ENCODE assay signal across 21 mouse cellular contexts in genomic region chr2:11423421-11423820, GRCm38 (mm10).
DNase-seq lines count a peak whose midpoint lies in the region; TF ChIP-seq lines count a peak whose summit lies in the region.
"Had no signal": no experiment of that assay in that cellular context is flagged by ENCODE, and none has a peak within 500 bp of the region (broad histone marks: within the 10 kb centered on the region; RNA-seq: fewer than 3 reads in every experiment).

No protein-coding gene starts in this region.

- WGBS in heart, adult 2 months = 85% methylated on average over 2 of the region's 2 CpGs

- peak; percentile 14 for DNase-seq in heart, adult 11 months
- DNase-seq in heart, adult 2 months = no peak
- DNase-seq in right cerebral cortex, adult 2 months (ENCODE audit: low spot score in 2 of 2) = peak; percentile 39 to 42
- no peak for DNase-seq in right cerebral cortex, postnatal 4 days
- DNase-seq in left cerebral cortex, postnatal 14 days (ENCODE audit: low spot score in 2 of 2) = peak; percentile 18 to 30
- DNase-seq in cerebellum, adult 18-20 months = no peak
- DNase-seq in gastrocnemius, postnatal 25 days = no peak
- DNase-seq: adrenal gland, postnatal 10 days; cerebellum, adult 11-12 months; cerebellum, adult 9-11 months; cerebellum, postnatal 36 days; gastrocnemius, adult 2 months; gastrocnemius, postnatal 36 days; heart, adult 18-20 months; heart, postnatal 14 days had no signal

- H3K4me3 ChIP-seq in heart, adult 2 months = no peak overlapping the region
- H3K4me3 ChIP-seq: embryonic facial prominence, embryonic 13.5 days; forebrain, embryonic 12.5 days; gastrocnemius, adult 2 months; heart, embryonic 15.5 days; hindbrain, embryonic 13.5 days had no signal

- H3K4me1 ChIP-seq in heart, adult 2 months (ENCODE audit: control insufficient read depth, insufficient read depth, low read length) = peaks cover 2% of the 10 kb centered on the region
- H3K4me1 ChIP-seq: forebrain, embryonic 12.5 days had no signal

- H3K9ac ChIP-seq in heart, adult 2 months (ENCODE audit: low read depth, low read length) = no peak overlapping the region
- H3K9ac ChIP-seq: embryonic facial prominence, embryonic 13.5 days; forebrain, embryonic 12.5 days; heart, embryonic 15.5 days; hindbrain, embryonic 13.5 days had no signal

- no peak for TF ChIP-seq EP300 in heart, adult 2 months (IDR thresholded peaks at IDR 0.05; ENCODE audit: insufficient read depth, low read depth, low read length)

- intact Hi-C loops in heart, adult 2 months (cut with DNase I) = loop anchor here (5.0 to 10.0 kb wide), 2 partner anchors 41 to 89 kb away; no protein-coding TSS in a partner anchor
- intact Hi-C loops in left cerebral cortex, postnatal 14 days (cut with DNase I) = no loop called here

- no peak overlapping the region for H3K27ac ChIP-seq in heart, adult 2 months
- H3K27ac ChIP-seq: embryonic facial prominence, embryonic 13.5 days; forebrain, embryonic 12.5 days; gastrocnemius, adult 2 months; heart, embryonic 15.5 days; hindbrain, embryonic 13.5 days; hindbrain, postnatal 0 days had no signal

- no peaks in the 10 kb centered on the region for H3K79me2 ChIP-seq in heart, adult 2 months (replicated peaks; ENCODE audit: control insufficient read depth, insufficient read depth, low read length)

- no peaks in the 10 kb centered on the region; the same call in 1 of the 2 replicates for H3K36me3 ChIP-seq in heart, adult 2 months (ENCODE audit: control insufficient read depth, insufficient read depth, low read length)
- H3K36me3 ChIP-seq: embryonic facial prominence, embryonic 13.5 days; forebrain, embryonic 12.5 days; G1E; heart, embryonic 15.5 days; hindbrain, embryonic 13.5 days had no signal

- no peak for TF ChIP-seq POLR2A in heart, adult 2 months (IDR thresholded peaks at IDR 0.05; ENCODE audit: insufficient read depth, low read depth, low read length)

- TF ChIP-seq CTCF in heart, adult 2 months (IDR thresholded peaks at IDR 0.05) = no peak

- no peaks in the 10 kb centered on the region for H3K27me3 ChIP-seq in heart, adult 2 months (ENCODE audit: control insufficient read depth, insufficient read depth, low read length)
- H3K27me3 ChIP-seq: embryonic facial prominence, embryonic 13.5 days; forebrain, embryonic 12.5 days; heart, embryonic 15.5 days; hindbrain, embryonic 13.5 days had no signal

Comparison
In these comparisons a context has a peak if more than half of its experiments do, and no peak if none do; other contexts are left out.
1. DNase-seq: peak in heart, adult 11 months (single experiment), right cerebral cortex, adult 2 months (2 of 2) and left cerebral cortex, postnatal 14 days (2 of 2); none in heart, adult 2 months (0 of 2), right cerebral cortex, postnatal 4 days (single experiment), cerebellum, adult 18-20 months (0 of 2) and gastrocnemius, postnatal 25 days (single experiment).